Mouse (Mus musculus) cerebellum, adult 2 months (tissue): ENCODE data around the gene Fam43b. TPM values are rescaled to one million over a fixed set of nuclear protein-coding genes. Genes with fewer than 3 reads are reported as not detected.
A peak's percentile ranks its signal among the peaks of the same experiment; 100 is the strongest.

ENCODE experiments used
- DNase-seq, 2 experiments: peaks; one replicate each; pipeline ENCODE4 v3.0.0; 2021
- H3K27ac ChIP-seq: fragments of 200-500 bp; 2 replicates; pipeline ENCODE4 v1.5.1; 2012; ENCODE audit warnings: low read length, control low read depth, inconsistent platforms; ENCODE audit not compliant: insufficient read depth
- H3K27me3 ChIP-seq: fragments of 200-500 bp; 2 replicates; pipeline ENCODE4 v1.6.1; 2012; ENCODE audit warnings: inconsistent platforms, mild to moderate bottlenecking, low read length, moderate library complexity; ENCODE audit not compliant: control insufficient read depth, insufficient read depth
- H3K4me1 ChIP-seq: fragments of 200-500 bp; 2 replicates; pipeline ENCODE4 v1.6.1; 2011; ENCODE audit warnings: low read length; ENCODE audit not compliant: control insufficient read depth, insufficient read depth
- H3K4me3 ChIP-seq: fragments of 200-500 bp; replicated peaks from 2 replicates; pipeline ENCODE3; 2011; ENCODE audit warnings: mild to moderate bottlenecking, low read depth, low read length, control low read depth; ENCODE audit not compliant: insufficient read depth
- CTCF ChIP-seq: fragments of 200-500 bp; IDR thresholded peaks from 2 replicates; pipeline ENCODE4 v1.5.1; 2011; ENCODE audit warnings: low read depth, mild to moderate bottlenecking, control low read depth, low read length, moderate library complexity, borderline replicate concordance; ENCODE audit not compliant: insufficient read depth
- POLR2A ChIP-seq: fragments of 200-500 bp; IDR thresholded peaks from 2 replicates; pipeline ENCODE4 v1.6.1; 2011; ENCODE audit warnings: low read length, control low read depth, borderline replicate concordance; ENCODE audit not compliant: insufficient read depth
- WGBS: fragments of 180-500 bp; shearing (Covaris S2); methylation state at CpG from one replicate; pipeline ENCODE4 v1.1.7; 2018; 5-methylcytosine and 5-hydroxymethylcytosine counted together
- polyA plus RNA-seq: library from polyadenylated mRNA; depleted of rRNA; stranded (reverse); fragments of >200 nt; gene quantifications from 2 replicates; pipeline ENCODE4 v1.2.3, GENCODE M21; 2012

The Fam43b gene
- polyA plus RNA-seq, 1 experiment, result 15.0 TPM

GRCm38 (mm10) chr4:138407479-138408194, 11.3 kb upstream of the Fam43b start:
- Histone ChIP-seq H3K27me3 (no peaks in the 10 kb centered on the region), H3K4me3 (no peak overlapping the region), H3K27ac (no peak overlapping the region), H3K4me1 (no peaks in the 10 kb centered on the region)
- TF ChIP-seq CTCF (no peak), POLR2A (no peak)
- no peak for DNase-seq
- 78% methylated on average over 12 of the region's 13 CpGs for WGBS

- DNase-seq, result peak in 1 of 2 experiments; percentile 35
- 0% methylated on average over 2 of the region's 2 CpGs for WGBS
- H3K27ac ChIP-seq, result no peak overlapping the region
- H3K4me3 ChIP-seq, result no peak overlapping the region
- no peaks in the 10 kb centered on the region; the same call in 1 of the 2 replicates for H3K27me3 ChIP-seq
- no peak for TF ChIP-seq POLR2A
- TF ChIP-seq CTCF, result peak; percentile 58; the same call in 1 of the 2 replicates
- H3K4me1 ChIP-seq, result no peaks in the 10 kb centered on the region
These were observed 8.5 kb upstream of the Fam43b start for GRCm38 (mm10) chr4:138404806-138405205.

DNA sequence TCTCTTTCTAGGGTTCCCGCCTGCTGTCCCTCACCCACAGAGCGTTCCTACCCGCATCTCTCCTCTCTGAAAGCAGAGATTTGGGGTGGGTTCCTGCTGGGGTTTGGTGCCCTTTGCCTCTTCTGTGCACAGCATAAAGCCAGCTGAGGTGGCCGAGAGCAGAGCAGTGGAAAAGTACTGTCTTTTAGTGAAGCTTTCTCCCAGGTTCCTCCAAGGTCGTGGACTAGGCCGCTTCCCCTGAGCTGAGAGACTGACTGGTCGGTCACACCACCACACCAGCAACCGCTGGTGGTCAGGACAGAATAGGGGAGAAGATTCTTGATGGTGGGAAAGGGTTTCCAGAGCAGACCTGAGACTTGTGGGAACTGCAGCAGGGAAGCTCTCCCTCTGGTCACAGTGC, 383 bp upstream of the Fam43b start:
- Histone ChIP-seq H3K4me1 (no peaks in the 10 kb centered on the region), H3K27ac (no peak overlapping the region), H3K4me3 (no peak overlapping the region), H3K27me3 (peaks cover 1% of the 10 kb centered on the region; the same call in 1 of the 2 replicates)
- DNase-seq, result no peak
- TF ChIP-seq CTCF, result no peak
- TF ChIP-seq POLR2A, result no peak
- 12% methylated on average over 8 of the region's 8 CpGs for WGBS

DNA sequence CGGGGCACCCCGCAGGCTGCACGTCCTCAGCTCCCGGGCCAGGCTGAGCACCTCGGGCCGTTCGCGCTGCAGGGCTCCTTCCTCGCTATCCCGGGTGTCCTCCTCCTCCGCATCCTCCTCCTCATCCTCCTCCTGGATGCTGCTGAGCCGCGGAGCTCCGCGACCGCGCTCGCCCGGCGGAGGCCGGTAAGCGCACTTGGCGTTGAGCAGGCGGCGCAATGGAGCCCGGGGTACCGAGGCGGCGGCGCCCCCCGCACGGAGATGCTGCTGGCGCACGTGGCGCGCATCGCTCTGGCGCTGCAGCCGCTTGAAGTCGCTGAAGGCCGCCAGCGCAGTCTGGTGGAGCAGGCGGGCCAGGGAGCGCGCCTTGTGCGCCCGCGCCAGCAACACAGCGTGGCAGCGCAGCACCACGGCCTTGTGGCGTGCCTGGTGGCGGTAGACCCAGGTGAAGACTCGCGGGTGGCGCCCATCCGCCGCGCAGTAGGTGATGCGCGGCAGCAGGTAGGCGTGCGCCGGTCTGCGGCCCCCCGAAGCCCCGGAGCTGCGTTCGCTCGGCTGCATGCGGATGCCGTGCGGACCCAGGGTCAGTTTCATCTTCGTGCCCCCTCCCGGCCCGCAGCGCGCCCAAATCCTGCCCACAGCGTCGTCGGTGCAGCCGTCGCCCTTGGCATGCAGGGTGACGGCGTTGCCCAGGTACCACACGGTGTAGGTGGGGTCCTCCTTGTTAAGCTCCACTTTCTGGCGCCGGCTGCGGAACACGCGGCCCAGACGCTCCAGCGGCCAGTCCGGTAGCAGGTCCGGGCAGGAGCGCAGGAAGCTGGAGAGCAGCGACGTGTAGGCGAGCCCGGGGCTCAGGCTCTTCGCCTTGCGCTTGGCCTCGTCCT, 999 bp downstream of the Fam43b start:
- TF ChIP-seq POLR2A, result no peak
- no peak for TF ChIP-seq CTCF
- H3K4me3 ChIP-seq, result peak overlapping the region; percentile 41
- no peak overlapping the region for H3K27ac ChIP-seq
- no peaks in the 10 kb centered on the region for H3K4me1 ChIP-seq
- peak; percentile 17 to 25 for DNase-seq
- H3K27me3 ChIP-seq, result peaks cover 1% of the 10 kb centered on the region; the same call in 1 of the 2 replicates
- under 1% methylated on average over 100 of the region's 103 CpGs for WGBS

DNA sequence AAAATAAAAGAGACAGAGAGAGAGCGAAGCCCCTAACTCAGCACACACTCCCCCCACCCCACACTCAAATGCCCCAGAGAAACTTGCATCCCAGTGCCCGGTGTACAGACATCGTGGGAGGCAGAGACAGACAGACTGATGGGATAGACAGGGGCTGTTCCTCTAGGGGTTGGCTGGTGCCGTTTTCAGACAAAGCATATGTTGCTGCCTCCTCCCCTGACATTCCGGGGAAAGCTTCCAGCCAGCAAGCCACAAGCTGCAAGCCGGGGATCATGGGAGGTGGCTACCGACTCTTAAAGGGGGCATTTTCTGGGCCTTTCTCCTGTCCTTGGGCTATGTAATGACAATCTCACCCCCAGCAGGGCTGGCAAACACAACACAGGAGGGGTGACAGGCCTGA, 2.6 kb downstream of the Fam43b start:
- Histone ChIP-seq H3K4me3 (no peak overlapping the region), H3K4me1 (no peaks in the 10 kb centered on the region), H3K27me3 (peaks cover 1% of the 10 kb centered on the region; the same call in 1 of the 2 replicates), H3K27ac (no peak overlapping the region)
- TF ChIP-seq POLR2A, result no peak
- TF ChIP-seq CTCF, result no peak
- DNase-seq, result no peak
- WGBS, result 35% methylated on average over 7 of the region's 7 CpGs

- TF ChIP-seq POLR2A (no peak), CTCF (no peak)
- no peak for DNase-seq
- WGBS, result 54% methylated on average over 4 of the region's 4 CpGs
- peaks cover 3% of the 10 kb centered on the region; the same call in 1 of the 2 replicates for H3K4me1 ChIP-seq
- no peaks in the 10 kb centered on the region for H3K27me3 ChIP-seq
- H3K27ac ChIP-seq, result no peak overlapping the region
- H3K4me3 ChIP-seq, result no peak overlapping the region
These were observed 12.5 kb downstream of the Fam43b start for GRCm38 (mm10) chr4:138383789-138384188.

DNA sequence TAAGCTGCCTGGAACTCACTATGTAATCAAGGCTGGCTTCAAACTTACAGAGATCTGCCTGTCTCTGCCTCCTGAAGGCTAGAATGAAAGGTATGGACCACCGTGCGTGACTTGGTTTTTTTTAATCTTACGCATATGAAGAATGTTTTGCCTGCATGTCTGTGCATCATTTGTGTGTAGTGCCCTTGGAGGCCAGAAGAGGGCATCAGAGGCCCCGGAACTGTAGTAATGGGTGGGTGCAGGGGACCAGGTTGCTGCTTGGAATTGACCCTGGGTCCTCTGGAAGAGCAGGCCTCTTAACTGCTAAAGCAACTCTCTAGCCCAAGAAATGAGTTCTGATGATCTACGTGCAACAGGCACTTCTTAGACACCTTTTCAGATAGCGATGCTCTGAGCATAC, 13.9 kb downstream of the Fam43b start:
- WGBS, result 72% methylated on average over 6 of the region's 6 CpGs
- no peak overlapping the region for H3K27ac ChIP-seq
- H3K27me3 ChIP-seq, result no peaks in the 10 kb centered on the region

More for the DNA sequence above, 13.9 kb downstream of the Fam43b start:
- H3K4me3 ChIP-seq, result no peak overlapping the region
- no peak for DNase-seq
- H3K4me1 ChIP-seq, result peaks cover 4% of the 10 kb centered on the region; the same call in 1 of the 2 replicates
- no peak for TF ChIP-seq POLR2A
- peak; percentile 20; the same call in 1 of the 2 replicates for TF ChIP-seq CTCF
